Mouse (Mus musculus): ENCODE results near the gene Shld1. TPM values are rescaled to one million over a fixed set of nuclear protein-coding genes. Genes with fewer than 3 reads are reported as not detected.

Shld1 gene
- polyA plus RNA-seq, 1 experiment from 2014 or later, result 17.6 TPM

- H3K4me2 ChIP-seq (ENCODE audit: low read depth, low read length, severe bottlenecking), result no peak overlapping the region
- ATAC-seq (replicated peaks; ENCODE audit: low FRiP score) (peak; percentile 31; the same call in 1 of the 2 replicates), DNase-seq (ENCODE audit: low spot score) (no peak)
- no peaks in the 10 kb centered on the region for H3K27me3 ChIP-seq (ENCODE audit: control insufficient read depth, insufficient read depth, low read length)
- no peaks in the 10 kb centered on the region for H3K36me3 ChIP-seq (ENCODE audit: control insufficient read depth, insufficient read depth, low read length)
- H3K9ac ChIP-seq (ENCODE audit: low read length), result no peak overlapping the region
- H3K9me3 ChIP-seq (ENCODE audit: control insufficient read depth, low read length), result no peaks in the 10 kb centered on the region
- 90% methylated on average over 7 of the region's 7 CpGs for WGBS
- H3K4me1 ChIP-seq (replicated peaks; ENCODE audit: control insufficient read depth, insufficient read depth, low read length), result peaks cover 4% of the 10 kb centered on the region; the same call in 1 of the 2 replicates
- H3K27ac ChIP-seq (ENCODE audit: low read depth, low read length), result no peak overlapping the region
- H3K4me3 ChIP-seq (ENCODE audit: low read depth, low read length), result no peak overlapping the region
Measured at GRCm38 (mm10) chr2:132724561-132724960, 37.8 kb downstream of the Shld1 start.

GRCm38 (mm10) chr2:132725376-132725905, 38.7 kb downstream of the Shld1 start:
- H3K4me2 ChIP-seq (ENCODE audit: low read depth, low read length, severe bottlenecking), result no peak overlapping the region
- H3K9ac ChIP-seq (ENCODE audit: low read length), result no peak overlapping the region
- WGBS, result 91% methylated on average over 9 of the region's 9 CpGs
- no peaks in the 10 kb centered on the region for H3K9me3 ChIP-seq (ENCODE audit: control insufficient read depth, low read length)
- no peaks in the 10 kb centered on the region for H3K27me3 ChIP-seq (ENCODE audit: control insufficient read depth, insufficient read depth, low read length)
- no peak overlapping the region for H3K27ac ChIP-seq (ENCODE audit: low read depth, low read length)
- H3K36me3 ChIP-seq (ENCODE audit: control insufficient read depth, insufficient read depth, low read length), result no peaks in the 10 kb centered on the region
- H3K4me3 ChIP-seq (ENCODE audit: low read depth, low read length), result no peak overlapping the region
- DNase-seq (ENCODE audit: low spot score), result no peak
- ATAC-seq (replicated peaks; ENCODE audit: low FRiP score), result no peak
- peaks cover 4% of the 10 kb centered on the region; the same call in 1 of the 2 replicates for H3K4me1 ChIP-seq (replicated peaks; ENCODE audit: control insufficient read depth, insufficient read depth, low read length)

GRCm38 (mm10) chr2:132726156-132726555, 39.4 kb downstream of the Shld1 start:
- no peak for DNase-seq (ENCODE audit: low spot score)
- 62% methylated on average over 2 of the region's 2 CpGs for WGBS
- H3K9me3 ChIP-seq (ENCODE audit: control insufficient read depth, low read length), result no peaks in the 10 kb centered on the region
- no peak overlapping the region for H3K4me3 ChIP-seq (ENCODE audit: low read depth, low read length)
- no peak overlapping the region for H3K4me2 ChIP-seq (ENCODE audit: low read depth, low read length, severe bottlenecking)
- H3K4me1 ChIP-seq (replicated peaks; ENCODE audit: control insufficient read depth, insufficient read depth, low read length), result peaks cover 4% of the 10 kb centered on the region; the same call in 1 of the 2 replicates
- peak; percentile 54 for ATAC-seq (replicated peaks; ENCODE audit: low FRiP score)
- no peak overlapping the region for H3K27ac ChIP-seq (ENCODE audit: low read depth, low read length)
- H3K9ac ChIP-seq (ENCODE audit: low read length), result no peak overlapping the region
- H3K36me3 ChIP-seq (ENCODE audit: control insufficient read depth, insufficient read depth, low read length), result no peaks in the 10 kb centered on the region
- no peaks in the 10 kb centered on the region for H3K27me3 ChIP-seq (ENCODE audit: control insufficient read depth, insufficient read depth, low read length)

- no peak for ATAC-seq (replicated peaks; ENCODE audit: low FRiP score)
- no peak for DNase-seq (ENCODE audit: low spot score)
- H3K9me3 ChIP-seq (ENCODE audit: control insufficient read depth, low read length), result no peaks in the 10 kb centered on the region
- no peaks in the 10 kb centered on the region for H3K27me3 ChIP-seq (ENCODE audit: control insufficient read depth, insufficient read depth, low read length)
- H3K36me3 ChIP-seq (ENCODE audit: control insufficient read depth, insufficient read depth, low read length), result no peaks in the 10 kb centered on the region
- H3K4me2 ChIP-seq (ENCODE audit: low read depth, low read length, severe bottlenecking), result no peak overlapping the region
- H3K27ac ChIP-seq (ENCODE audit: low read depth, low read length), result no peak overlapping the region
- no peak overlapping the region for H3K4me3 ChIP-seq (ENCODE audit: low read depth, low read length)
- 92% methylated on average over 5 of the region's 5 CpGs for WGBS
- H3K9ac ChIP-seq (ENCODE audit: low read length), result no peak overlapping the region
- H3K4me1 ChIP-seq (replicated peaks; ENCODE audit: control insufficient read depth, insufficient read depth, low read length), result no peaks in the 10 kb centered on the region
Measured at GRCm38 (mm10) chr2:132732940-132733339, 46.2 kb downstream of the Shld1 start.

GRCm38 (mm10) chr2:132733603-132734573, 47.2 kb downstream of the Shld1 start:
- Histone ChIP-seq H3K4me2 (ENCODE audit: low read depth, low read length, severe bottlenecking) (no peak overlapping the region), H3K36me3 (ENCODE audit: control insufficient read depth, insufficient read depth, low read length) (no peaks in the 10 kb centered on the region), H3K9ac (ENCODE audit: low read length) (no peak overlapping the region), H3K27me3 (ENCODE audit: control insufficient read depth, insufficient read depth, low read length) (no peaks in the 10 kb centered on the region), H3K4me3 (ENCODE audit: low read depth, low read length) (no peak overlapping the region), H3K27ac (ENCODE audit: low read depth, low read length) (no peak overlapping the region), H3K9me3 (ENCODE audit: control insufficient read depth, low read length) (no peaks in the 10 kb centered on the region), H3K4me1 (replicated peaks; ENCODE audit: control insufficient read depth, insufficient read depth, low read length) (no peaks in the 10 kb centered on the region)
- no peak for ATAC-seq (replicated peaks; ENCODE audit: low FRiP score)
- 94% methylated on average over 10 of the region's 10 CpGs for WGBS
- no peak for DNase-seq (ENCODE audit: low spot score)

GRCm38 (mm10) chr2:132738816-132739432, 52.2 kb downstream of the Shld1 start:
- no peaks in the 10 kb centered on the region for H3K27me3 ChIP-seq (ENCODE audit: control insufficient read depth, insufficient read depth, low read length)
- H3K4me1 ChIP-seq (replicated peaks; ENCODE audit: control insufficient read depth, insufficient read depth, low read length), result no peaks in the 10 kb centered on the region
- ATAC-seq (replicated peaks; ENCODE audit: low FRiP score) (no peak), DNase-seq (ENCODE audit: low spot score) (no peak)
- H3K4me3 ChIP-seq (ENCODE audit: low read depth, low read length), result no peak overlapping the region
- H3K36me3 ChIP-seq (ENCODE audit: control insufficient read depth, insufficient read depth, low read length), result no peaks in the 10 kb centered on the region
- H3K27ac ChIP-seq (ENCODE audit: low read depth, low read length), result no peak overlapping the region
- no peaks in the 10 kb centered on the region for H3K9me3 ChIP-seq (ENCODE audit: control insufficient read depth, low read length)
- H3K4me2 ChIP-seq (ENCODE audit: low read depth, low read length, severe bottlenecking), result no peak overlapping the region
- 68% methylated on average over 2 of the region's 2 CpGs for WGBS
- no peak overlapping the region for H3K9ac ChIP-seq (ENCODE audit: low read length)

GRCm38 (mm10) chr2:132741862-132742347, 55.2 kb downstream of the Shld1 start:
- DNase-seq (ENCODE audit: low spot score), result no peak
- Histone ChIP-seq H3K27ac (ENCODE audit: low read depth, low read length) (no peak overlapping the region), H3K4me2 (ENCODE audit: low read depth, low read length, severe bottlenecking) (no peak overlapping the region), H3K27me3 (ENCODE audit: control insufficient read depth, insufficient read depth, low read length) (no peaks in the 10 kb centered on the region), H3K9me3 (ENCODE audit: control insufficient read depth, low read length) (no peaks in the 10 kb centered on the region), H3K4me3 (ENCODE audit: low read depth, low read length) (no peak overlapping the region), H3K4me1 (replicated peaks; ENCODE audit: control insufficient read depth, insufficient read depth, low read length) (no peaks in the 10 kb centered on the region), H3K9ac (ENCODE audit: low read length) (no peak overlapping the region), H3K36me3 (ENCODE audit: control insufficient read depth, insufficient read depth, low read length) (no peaks in the 10 kb centered on the region)
- ATAC-seq (replicated peaks; ENCODE audit: low FRiP score), result no peak
- 53% methylated on average over 8 of the region's 8 CpGs for WGBS

- ATAC-seq (replicated peaks; ENCODE audit: low FRiP score), result no peak
Measured at GRCm38 (mm10) chr2:132744866-132745265, 58.1 kb downstream of the Shld1 start.

More at GRCm38 (mm10) chr2:132744866-132745265, 58.1 kb downstream of the Shld1 start:
- no peaks in the 10 kb centered on the region for H3K4me1 ChIP-seq (replicated peaks; ENCODE audit: control insufficient read depth, insufficient read depth, low read length)
- no peak overlapping the region for H3K9ac ChIP-seq (ENCODE audit: low read length)
- H3K27ac ChIP-seq (ENCODE audit: low read depth, low read length), result no peak overlapping the region
- no peak overlapping the region for H3K4me2 ChIP-seq (ENCODE audit: low read depth, low read length, severe bottlenecking)
- no peak overlapping the region for H3K4me3 ChIP-seq (ENCODE audit: low read depth, low read length)
- H3K9me3 ChIP-seq (ENCODE audit: control insufficient read depth, low read length), result no peaks in the 10 kb centered on the region
- H3K27me3 ChIP-seq (ENCODE audit: control insufficient read depth, insufficient read depth, low read length), result no peaks in the 10 kb centered on the region
- no peak for DNase-seq (ENCODE audit: low spot score)
- H3K36me3 ChIP-seq (ENCODE audit: control insufficient read depth, insufficient read depth, low read length), result no peaks in the 10 kb centered on the region
- WGBS, result 92% methylated on average over 5 of the region's 5 CpGs
